Mouse (Mus musculus) kidney, adult 2 months (tissue): ENCODE results near the gene Spint2. TPM values are rescaled to one million over a fixed set of nuclear protein-coding genes. Genes with fewer than 3 reads are reported as not detected.

Experiments
- DNase-seq: peaks from one replicate; pipeline ENCODE4 v3.0.0; 2021
- H3K27ac ChIP-seq: fragments of 200-500 bp; 2 replicates; pipeline ENCODE4 v1.5.1; 2012; ENCODE audit warnings: low read depth, low read length, control low read depth, inconsistent platforms; ENCODE audit not compliant: insufficient read depth
- H3K27me3 ChIP-seq: fragments of 200-500 bp; replicated peaks from 2 replicates; pipeline ENCODE4 v1.6.1; 2012; ENCODE audit warnings: mild to moderate bottlenecking, moderate library complexity, low read length, inconsistent platforms; ENCODE audit not compliant: control insufficient read depth, insufficient read depth
- H3K36me3 ChIP-seq: fragments of 200-500 bp; 2 replicates; pipeline ENCODE4 v1.6.1; 2012; ENCODE audit warnings: mild to moderate bottlenecking, moderate library complexity, low read length, inconsistent platforms; ENCODE audit not compliant: control insufficient read depth, insufficient read depth
- H3K4me1 ChIP-seq: fragments of 200-500 bp; 2 replicates; pipeline ENCODE4 v1.6.1; 2011; ENCODE audit warnings: low read length; ENCODE audit not compliant: control insufficient read depth, insufficient read depth
- H3K4me3 ChIP-seq: fragments of 200-500 bp; 2 replicates; pipeline ENCODE4 v1.5.1; 2011; ENCODE audit warnings: mild to moderate bottlenecking, low read depth, low read length, control low read depth; ENCODE audit not compliant: insufficient read depth
- CTCF ChIP-seq: fragments of 200-500 bp; conservative IDR thresholded peaks from 2 replicates; pipeline ENCODE4 v1.5.1; 2011; ENCODE audit warnings: low read depth, mild to moderate bottlenecking, control low read depth, low read length, moderate library complexity, mixed read lengths; ENCODE audit not compliant: insufficient read depth, insufficient read length
- POLR2A ChIP-seq: fragments of 200-500 bp; IDR thresholded peaks from one replicate; pipeline ENCODE4 v1.6.1; 2011; ENCODE audit warnings: low read depth, low read length, control low read depth
- WGBS: fragments of 180-500 bp; shearing (Covaris S2); methylation state at CpG from one replicate; pipeline ENCODE4 v1.1.7; 2018; 5-methylcytosine and 5-hydroxymethylcytosine counted together
- polyA plus RNA-seq: library from polyadenylated mRNA; depleted of rRNA; stranded (reverse); fragments of >200 nt; gene quantifications from 2 replicates; pipeline ENCODE4 v1.2.3, GENCODE M21; 2012

Gene Spint2
- polyA plus RNA-seq, 1 experiment: 421 TPM

- Histone ChIP-seq H3K4me1 (peaks cover 9% of the 10 kb centered on the region), H3K27me3 (no peaks in the 10 kb centered on the region), H3K4me3 (no peak overlapping the region), H3K36me3 (no peaks in the 10 kb centered on the region), H3K27ac (no peak overlapping the region)
- no peak for DNase-seq
- 67% methylated on average over 4 of the region's 4 CpGs for WGBS
- TF ChIP-seq POLR2A: no peak
- no peak for TF ChIP-seq CTCF
Observed at GRCm38 (mm10) chr7:29236593-29236992, 45.1 kb downstream of the Spint2 start.

GRCm38 (mm10) chr7:29234661-29235060, 47.1 kb downstream of the Spint2 start:
- Histone ChIP-seq H3K36me3 (no peaks in the 10 kb centered on the region), H3K27ac (no peak overlapping the region), H3K4me1 (peaks cover 9% of the 10 kb centered on the region), H3K27me3 (no peaks in the 10 kb centered on the region), H3K4me3 (no peak overlapping the region)
- WGBS: 84% methylated on average over 5 of the region's 5 CpGs
- no peak for DNase-seq
- TF ChIP-seq CTCF: peak; percentile 26; the same call in 1 of the 2 replicates
- no peak for TF ChIP-seq POLR2A

- no peak for DNase-seq
- Histone ChIP-seq H3K36me3 (no peaks in the 10 kb centered on the region), H3K4me1 (peaks cover 2% of the 10 kb centered on the region; the same call in 1 of the 2 replicates), H3K27ac (no peak overlapping the region), H3K4me3 (no peak overlapping the region), H3K27me3 (no peaks in the 10 kb centered on the region)
- TF ChIP-seq CTCF (no peak), POLR2A (no peak)
- 68% methylated on average over 6 of the region's 6 CpGs for WGBS
Observed at GRCm38 (mm10) chr7:29233745-29234144, 48.0 kb downstream of the Spint2 start.

- H3K27me3 ChIP-seq: no peaks in the 10 kb centered on the region
- DNase-seq: peak; percentile 52
- TF ChIP-seq POLR2A (no peak), CTCF (no peak)
- no peaks in the 10 kb centered on the region for H3K4me1 ChIP-seq
- H3K4me3 ChIP-seq: peak within 1 kb of the TSS; percentile 57
- 2% methylated on average over 62 of the region's 62 CpGs for WGBS
- H3K27ac ChIP-seq: 0 out of 2 replicates have a peak within 1 kb of the TSS, but pooled peaks have one; percentile 12
- H3K36me3 ChIP-seq: no peaks in the 10 kb centered on the region
Observed at GRCm38 (mm10) chr7:29232247-29233013, 49.3 kb downstream of the Spint2 start, which contains the start of gene Kcnk6. Kcnk6 (minus strand) TSS chr7:29232515.

- DNase-seq: no peak
- H3K4me1 ChIP-seq: no peaks in the 10 kb centered on the region
- no peaks in the 10 kb centered on the region for H3K27me3 ChIP-seq
- H3K4me3 ChIP-seq: peak overlapping the region; percentile 57
- TF ChIP-seq CTCF (no peak), POLR2A (no peak)
- H3K36me3 ChIP-seq: no peaks in the 10 kb centered on the region
- no peak overlapping the region for H3K27ac ChIP-seq
- WGBS: 49% methylated on average over 3 of the region's 3 CpGs
Observed at GRCm38 (mm10) chr7:29231517-29231916, 50.2 kb downstream of the Spint2 start.

GRCm38 (mm10) chr7:29230560-29230959, 51.2 kb downstream of the Spint2 start:
- DNase-seq: no peak
- no peak for TF ChIP-seq CTCF
- no peak for TF ChIP-seq POLR2A

GRCm38 (mm10) chr7:29228202-29228601, 53.5 kb downstream of the Spint2 start:
- no peak for DNase-seq
- WGBS: 67% methylated on average over 4 of the region's 4 CpGs

More at GRCm38 (mm10) chr7:29230560-29230959, 51.2 kb downstream of the Spint2 start:
- WGBS: 46% methylated on average over 3 of the region's 3 CpGs
- H3K36me3 ChIP-seq: no peaks in the 10 kb centered on the region
- no peaks in the 10 kb centered on the region for H3K4me1 ChIP-seq
- H3K4me3 ChIP-seq: no peak overlapping the region
- no peaks in the 10 kb centered on the region for H3K27me3 ChIP-seq
- no peak overlapping the region for H3K27ac ChIP-seq

More at GRCm38 (mm10) chr7:29228202-29228601, 53.5 kb downstream of the Spint2 start:
- no peak for TF ChIP-seq POLR2A
- TF ChIP-seq CTCF: no peak
- Histone ChIP-seq H3K36me3 (no peaks in the 10 kb centered on the region), H3K4me3 (no peak overlapping the region), H3K27me3 (no peaks in the 10 kb centered on the region), H3K4me1 (no peaks in the 10 kb centered on the region), H3K27ac (no peak overlapping the region)
